Mouse (Mus musculus) kidney, embryonic 14.5 days (tissue): Measurements from ENCODE around the gene Il27ra. TPM values are rescaled to one million over a fixed set of nuclear protein-coding genes. Genes with fewer than 3 reads are reported as not detected.

Experiments
- ATAC-seq: fragments of 200-750 bp; cut with Nextera tagmentation; 2 replicates; pipeline ENCODE4 v1.8.0; 2017; ENCODE audit warnings: moderate number of reproducible peaks, mild to moderate bottlenecking, moderate TSS enrichment, moderate library complexity; ENCODE audit not compliant: low FRiP score, low TSS enrichment
- H3K27ac ChIP-seq: fragments of 300-500 bp; sonication (generic); 2 replicates; pipeline ENCODE4 v1.5.1; 2014; ENCODE audit warnings: low read depth, mild to moderate bottlenecking, low read length, moderate library complexity, mixed read lengths
- H3K27me3 ChIP-seq: fragments of 300-500 bp; sonication (generic); 2 replicates; pipeline ENCODE4 v1.6.1; 2014; ENCODE audit warnings: mild to moderate bottlenecking, low read length; ENCODE audit not compliant: control insufficient read depth, insufficient read depth
- H3K36me3 ChIP-seq: fragments of 300-500 bp; sonication (generic); 2 replicates; pipeline ENCODE4 v1.6.1; 2014; ENCODE audit warnings: low read length, mixed read lengths; ENCODE audit not compliant: control insufficient read depth, insufficient read depth
- H3K4me1 ChIP-seq: fragments of 300-500 bp; sonication (generic); 2 replicates; pipeline ENCODE4 v1.6.1; 2014; ENCODE audit warnings: low read length, mixed read lengths; ENCODE audit not compliant: control insufficient read depth, insufficient read depth
- H3K4me2 ChIP-seq: fragments of 300-500 bp; sonication (generic); replicated peaks from 2 replicates; pipeline ENCODE4 v1.6.1; 2014; ENCODE audit warnings: low read depth, mild to moderate bottlenecking, low read length
- H3K4me3 ChIP-seq: fragments of 300-500 bp; sonication (generic); 2 replicates; pipeline ENCODE4 v1.5.1; 2014; ENCODE audit warnings: mild to moderate bottlenecking, low read length
- H3K9ac ChIP-seq: fragments of 300-500 bp; sonication (generic); 2 replicates; pipeline ENCODE4 v1.6.1; 2014; ENCODE audit warnings: low read depth, mild to moderate bottlenecking, low read length, moderate library complexity
- H3K9me3 ChIP-seq: fragments of 300-500 bp; sonication (generic); 2 replicates; pipeline ENCODE4 v1.6.1; 2016; ENCODE audit warnings: low read length; ENCODE audit not compliant: control insufficient read depth
- WGBS: fragments of 180-500 bp; shearing (Covaris S2); extraction: QIAGEN DNeasy Blood & Tissue Kit; methylation state at CpG from one replicate; pipeline ENCODE4 v1.1.7; 2014; 5-methylcytosine and 5-hydroxymethylcytosine counted together
- polyA plus RNA-seq: library from polyadenylated mRNA; unstranded; fragments of >200 nt; fragmentation: Nextera tagmentation; extraction: Ambion mirVana; gene quantifications from 2 replicates; pipeline ENCODE4 v1.2.1, GENCODE M21; 2014

Gene Il27ra
- polyA plus RNA-seq, 1 experiment from 2014 or later: 1.4 TPM

DNA sequence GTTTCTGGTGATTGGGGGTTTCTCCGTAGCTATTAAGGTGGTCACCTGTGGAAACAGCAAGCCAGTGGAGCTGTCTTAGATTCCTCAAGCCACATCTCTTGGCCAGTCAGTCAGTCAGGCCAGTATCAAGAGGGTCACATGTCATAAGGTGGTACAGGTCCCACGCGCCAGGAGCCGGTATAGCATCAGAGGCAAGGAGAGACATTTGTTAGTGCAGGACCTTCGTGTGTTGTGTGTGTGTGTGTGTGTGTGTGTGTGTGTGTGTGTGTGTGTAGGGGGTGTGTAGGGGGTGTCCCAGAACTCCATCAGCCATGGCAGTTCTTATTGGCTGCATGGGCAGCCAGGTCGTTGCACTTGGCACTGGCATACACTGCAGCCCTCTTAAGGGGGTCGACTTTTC, 25.5 kb upstream of the Il27ra start:
- 77% methylated on average over 7 of the region's 7 CpGs for WGBS
- Histone ChIP-seq H3K4me2 (peak overlapping the region; percentile 52), H3K4me3 (peak overlapping the region; percentile 92), H3K9me3 (no peaks in the 10 kb centered on the region), H3K27ac (no peak overlapping the region), H3K27me3 (no peaks in the 10 kb centered on the region), H3K4me1 (peaks cover 27% of the 10 kb centered on the region), H3K36me3 (no peaks in the 10 kb centered on the region), H3K9ac (peak overlapping the region; percentile 92; the same call in 1 of the 2 replicates)
- ATAC-seq: no peak

DNA sequence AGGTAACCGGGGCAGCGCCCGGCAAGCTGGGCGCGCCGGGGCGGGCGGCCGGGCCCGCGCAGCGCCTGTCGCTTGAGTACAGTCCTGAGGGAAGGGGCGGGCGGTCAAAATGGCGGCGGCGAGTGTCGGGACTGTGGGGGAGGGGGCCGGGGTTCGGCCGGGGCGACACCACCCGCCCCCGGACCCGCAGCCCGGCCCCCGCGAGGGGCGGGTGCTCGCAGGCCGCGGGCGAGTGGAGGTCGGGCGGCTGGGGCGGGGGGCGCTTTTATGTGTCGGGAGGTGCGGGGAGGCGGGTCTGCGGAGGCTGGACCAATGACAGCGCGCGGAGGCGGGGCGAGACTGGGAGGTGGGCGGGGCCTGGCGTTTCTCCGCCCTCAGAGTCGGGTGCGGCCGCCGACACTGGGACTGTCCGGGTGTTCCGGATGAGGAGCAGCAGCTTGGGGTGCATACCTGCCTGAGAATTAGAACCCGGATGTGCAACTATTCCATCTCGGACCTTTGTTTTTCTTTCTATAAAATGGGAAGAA, 24.7 kb upstream of the Il27ra start:
- H3K36me3 ChIP-seq: no peaks in the 10 kb centered on the region
- no peaks in the 10 kb centered on the region for H3K9me3 ChIP-seq
- H3K27ac ChIP-seq: peak overlapping the region; percentile 99
- no peaks in the 10 kb centered on the region for H3K27me3 ChIP-seq
- H3K4me2 ChIP-seq: peak overlapping the region; percentile 52
- H3K4me3 ChIP-seq: peak overlapping the region; percentile 92
- ATAC-seq: peak; percentile 75
- peaks cover 26% of the 10 kb centered on the region for H3K4me1 ChIP-seq
- peak overlapping the region; percentile 92 for H3K9ac ChIP-seq
- under 1% methylated on average over 53 of the region's 58 CpGs for WGBS

DNA sequence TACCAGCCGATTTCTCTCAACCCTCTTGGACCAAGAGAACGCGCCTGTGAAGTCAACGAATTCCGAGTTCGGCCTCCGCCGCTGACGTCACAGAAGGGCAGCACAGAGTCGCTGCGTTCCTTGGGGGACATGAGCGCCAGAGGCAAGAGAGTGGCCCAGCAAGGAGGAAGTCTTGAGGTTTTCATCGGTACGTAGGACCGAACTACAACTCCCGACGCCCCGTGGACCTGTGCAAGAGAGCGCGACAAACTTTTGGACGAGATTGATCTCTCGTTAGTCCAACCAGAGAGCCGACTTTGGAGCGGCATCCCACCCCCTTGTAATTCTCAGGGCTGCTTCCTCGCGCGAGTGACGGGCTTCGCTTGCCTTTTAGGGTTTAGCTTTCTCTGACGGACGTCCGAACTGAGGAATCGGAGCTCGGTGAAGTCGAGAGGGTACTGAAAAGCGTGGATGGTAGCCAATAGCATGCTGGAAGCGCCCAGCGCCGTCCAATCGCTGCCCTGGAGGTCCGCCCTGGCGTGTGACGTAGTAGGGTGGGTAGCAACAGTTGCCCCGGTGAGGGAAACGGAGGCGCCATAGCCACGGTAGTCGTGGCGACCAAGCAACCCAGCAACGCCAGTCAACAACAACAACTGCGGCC, 24.0 kb upstream of the Il27ra start, which contains the start of gene Rfx1:
Gene Rfx1, plus strand, starts transcription at position 544 of the 640 bp plus-strand sequence.
- H3K4me3 ChIP-seq: peak within 1 kb of the TSS; percentile 92
- peak; percentile 97 for ATAC-seq
- peak within 1 kb of the TSS; percentile 92 for H3K9ac ChIP-seq
- H3K27me3 ChIP-seq: no peaks in the 10 kb centered on the region
- H3K36me3 ChIP-seq: no peaks in the 10 kb centered on the region
- no peaks in the 10 kb centered on the region for H3K9me3 ChIP-seq
- H3K4me2 ChIP-seq: peak within 1 kb of the TSS; percentile 70
- peaks cover 26% of the 10 kb centered on the region for H3K4me1 ChIP-seq
- WGBS: under 1% methylated on average over 51 of the region's 51 CpGs
- peak within 1 kb of the TSS; percentile 99 for H3K27ac ChIP-seq

GRCm38 (mm10) chr8:84065457-84066072, 23.2 kb upstream of the Il27ra start:
- Histone ChIP-seq H3K4me3 (peak overlapping the region; percentile 92), H3K4me1 (peaks cover 26% of the 10 kb centered on the region), H3K4me2 (peak overlapping the region; percentile 70), H3K36me3 (no peaks in the 10 kb centered on the region), H3K9ac (peak overlapping the region; percentile 68), H3K9me3 (no peaks in the 10 kb centered on the region), H3K27me3 (no peaks in the 10 kb centered on the region), H3K27ac (0 out of 2 replicates have a peak overlapping the region, but pooled peaks have one; percentile 66)
- no peak for ATAC-seq
- WGBS: 26% methylated on average over 5 of the region's 5 CpGs

- 91% methylated on average over 1 of the region's 1 CpGs for WGBS
- no peaks in the 10 kb centered on the region for H3K9me3 ChIP-seq
- peaks cover 26% of the 10 kb centered on the region for H3K4me1 ChIP-seq
- no peaks in the 10 kb centered on the region for H3K27me3 ChIP-seq
- no peaks in the 10 kb centered on the region for H3K36me3 ChIP-seq
- ATAC-seq: no peak
- H3K27ac ChIP-seq: peak within 1 kb of the TSS; percentile 66
- H3K4me3 ChIP-seq: peak within 1 kb of the TSS; percentile 92
- peak within 1 kb of the TSS; percentile 68 for H3K9ac ChIP-seq
- peak within 1 kb of the TSS; percentile 70 for H3K4me2 ChIP-seq
These were observed 22.6 kb upstream of the Il27ra start, which contains the start of gene Gm10643 for GRCm38 (mm10) chr8:84065037-84065436. Gm10643 (minus strand) TSS chr8:84065137.

DNA sequence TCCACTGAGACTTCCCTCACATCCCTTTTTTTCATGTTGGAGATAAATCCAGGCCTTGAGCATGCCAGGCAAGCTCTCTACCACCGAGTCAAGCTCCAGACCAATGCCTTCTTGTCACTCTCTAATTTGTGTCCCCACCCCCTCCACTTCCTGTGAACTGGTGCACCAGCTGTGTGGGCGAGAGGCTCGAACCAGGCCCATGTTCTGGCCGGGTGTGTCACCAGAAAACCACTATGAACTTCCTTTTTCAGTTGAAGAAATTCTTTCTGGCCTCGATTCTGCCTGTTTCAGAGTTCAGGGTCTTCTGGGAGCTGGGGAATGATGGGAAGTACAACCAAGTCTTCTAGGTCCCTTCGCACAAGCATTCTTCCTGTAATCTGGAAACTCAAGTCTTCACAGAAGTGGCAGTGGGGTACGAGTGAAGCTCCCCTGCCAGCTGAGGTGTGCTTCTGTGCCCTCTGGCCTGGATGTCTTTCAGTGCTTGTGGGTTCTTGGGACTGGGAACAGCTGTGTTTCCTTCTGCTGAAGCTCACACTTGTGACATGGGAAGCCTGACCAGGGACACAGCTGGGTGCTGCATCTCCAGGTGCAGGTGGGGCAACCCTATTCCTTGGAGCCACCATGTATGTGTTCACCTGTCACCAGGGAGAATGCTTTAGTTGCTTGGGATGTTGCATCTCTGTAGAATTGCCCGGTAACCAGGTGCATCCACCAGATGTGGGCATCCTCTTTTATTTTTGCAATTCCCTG, 21.6 kb upstream of the Il27ra start:
- ATAC-seq: no peak
- H3K27ac ChIP-seq: no peak overlapping the region
- no peak overlapping the region for H3K4me2 ChIP-seq
- no peaks in the 10 kb centered on the region for H3K27me3 ChIP-seq
- H3K36me3 ChIP-seq: no peaks in the 10 kb centered on the region
- 68% methylated on average over 8 of the region's 8 CpGs for WGBS
- H3K9ac ChIP-seq: no peak overlapping the region
- H3K9me3 ChIP-seq: no peaks in the 10 kb centered on the region
- no peak overlapping the region for H3K4me3 ChIP-seq
- H3K4me1 ChIP-seq: peaks cover 17% of the 10 kb centered on the region

DNA sequence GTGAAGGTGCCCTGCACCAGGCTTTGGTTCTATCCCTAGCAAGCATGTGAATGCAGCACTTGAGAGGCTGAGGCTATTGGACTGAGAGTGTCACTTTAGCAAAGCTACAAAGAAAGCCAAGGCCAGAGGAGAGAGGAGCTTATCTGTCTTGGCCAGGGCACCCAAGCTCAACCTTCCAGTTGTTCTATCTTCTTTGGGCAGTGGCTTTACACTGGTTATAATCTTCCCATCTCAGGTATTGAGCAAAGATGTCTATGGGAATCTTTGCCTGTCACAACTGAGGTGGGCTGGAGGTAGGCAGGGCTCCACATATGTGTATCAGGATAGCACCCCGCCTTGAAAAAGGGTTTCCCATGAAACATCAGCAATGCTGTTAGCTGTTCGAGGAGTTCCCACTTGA, 17.9 kb upstream of the Il27ra start:
- Histone ChIP-seq H3K4me2 (no peak overlapping the region), H3K27ac (no peak overlapping the region), H3K27me3 (no peaks in the 10 kb centered on the region), H3K36me3 (no peaks in the 10 kb centered on the region), H3K9me3 (no peaks in the 10 kb centered on the region), H3K4me3 (no peak overlapping the region), H3K4me1 (no peaks in the 10 kb centered on the region), H3K9ac (no peak overlapping the region)
- WGBS: 87% methylated on average over 2 of the region's 2 CpGs
- ATAC-seq: no peak

DNA sequence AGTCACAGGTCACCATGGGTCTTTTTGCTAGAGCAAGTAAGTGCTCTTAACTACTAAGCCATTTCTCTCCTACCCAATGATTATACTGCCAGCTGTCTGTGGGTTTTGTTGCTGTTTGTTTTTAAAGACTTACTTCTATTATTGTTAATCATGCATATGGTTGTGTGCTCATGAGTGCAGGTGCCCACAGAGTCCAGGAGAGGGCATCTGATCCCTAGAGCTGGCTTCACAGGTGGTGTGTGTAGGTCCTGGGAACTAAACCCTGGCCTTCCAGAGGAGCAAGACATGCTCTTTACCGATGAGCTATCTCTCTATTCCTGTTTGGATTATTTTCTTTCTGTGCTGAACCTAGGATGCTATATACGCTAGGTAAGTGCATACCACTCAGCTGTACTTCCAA, 16.8 kb upstream of the Il27ra start:
- no peak overlapping the region for H3K4me3 ChIP-seq
- no peak for ATAC-seq
- H3K4me1 ChIP-seq: no peaks in the 10 kb centered on the region
- H3K27me3 ChIP-seq: no peaks in the 10 kb centered on the region
- H3K27ac ChIP-seq: no peak overlapping the region
- WGBS: 91% methylated on average over 2 of the region's 2 CpGs
- H3K9me3 ChIP-seq: no peaks in the 10 kb centered on the region
- H3K9ac ChIP-seq: no peak overlapping the region
- no peaks in the 10 kb centered on the region for H3K36me3 ChIP-seq
- H3K4me2 ChIP-seq: no peak overlapping the region
